Mouse (Mus musculus) c-Kit-positive CD71-positive TER-119-positive erythroid progenitor cells, embryonic 14.5 days (primary cell): Measurements from ENCODE around the gene Rbm17.
"Not testable (repeated sequence)": the region's sequence is repeated elsewhere in the genome, so short reads cannot be mapped to it uniquely, and the experiment has no call there.

ENCODE experiments used
- DNase-seq: peaks from one replicate; pipeline ENCODE4 v3.0.0-alpha.2; 2013; ENCODE audit warnings: low spot score

The Rbm17 gene

DNA sequence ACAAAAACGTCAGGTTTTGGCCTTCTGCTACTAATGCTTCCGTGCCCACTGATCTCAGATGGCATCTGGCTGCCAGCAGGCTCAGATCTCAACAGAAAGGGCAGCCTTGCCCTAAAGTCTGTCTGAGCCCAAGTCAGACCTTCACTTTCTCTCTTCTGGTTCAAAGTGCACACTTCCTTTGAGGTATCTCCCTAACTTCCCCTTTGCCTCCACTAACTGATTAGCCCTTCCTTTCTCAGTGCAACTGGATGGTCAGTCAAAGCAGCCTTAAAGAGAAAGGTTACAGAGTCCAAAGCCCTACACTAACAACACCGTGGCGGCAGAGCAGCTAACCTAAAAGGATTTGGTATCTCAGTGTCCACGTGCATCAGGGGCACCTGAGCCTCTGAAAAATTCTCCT is 59.6 kb downstream of the Rbm17 start:
- no peak for DNase-seq

- DNase-seq = no peak
These were observed 60.8 kb downstream of the Rbm17 start for GRCm38 (mm10) chr2:11543158-11543557.

DNA sequence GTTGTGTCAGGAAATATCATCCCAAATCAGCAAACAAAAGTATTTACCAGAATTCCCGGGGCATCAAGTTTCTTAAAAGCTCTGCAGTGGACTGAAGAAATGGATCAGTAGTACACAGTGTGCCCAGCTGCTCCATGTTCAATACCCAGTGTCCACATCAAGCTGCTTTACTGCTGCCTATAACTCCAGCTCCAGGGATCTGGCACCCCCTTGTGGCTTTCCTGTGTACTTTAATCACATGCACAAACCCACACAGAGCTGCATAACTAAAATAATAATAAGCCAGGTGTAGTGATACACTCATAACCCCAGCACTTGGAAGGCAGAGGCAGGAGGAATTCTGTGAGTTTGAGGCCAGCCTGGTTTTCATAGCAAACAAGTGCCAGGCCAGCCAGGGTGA is 61.3 kb downstream of the Rbm17 start:
- DNase-seq = peak; percentile 49

DNA sequence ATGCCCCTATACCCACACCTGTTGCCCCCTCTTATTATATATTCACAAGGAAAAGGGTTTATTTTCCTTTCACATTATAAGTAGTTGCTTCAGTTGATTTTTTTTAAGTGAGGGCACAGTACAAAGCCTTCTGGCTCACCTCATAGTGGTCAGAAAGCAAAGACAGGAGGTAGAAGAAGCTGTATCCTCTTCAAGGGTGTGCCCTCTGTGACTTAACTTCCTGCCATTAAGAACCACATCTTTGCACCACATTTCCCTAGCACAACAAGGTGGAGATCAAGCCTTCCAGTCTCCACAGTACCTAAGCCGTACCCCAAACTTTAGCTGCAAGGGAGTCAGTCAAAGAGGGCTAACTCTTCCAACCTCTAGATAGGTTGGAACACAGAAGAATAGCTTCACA is 61.8 kb downstream of the Rbm17 start:
- no peak for DNase-seq

DNA sequence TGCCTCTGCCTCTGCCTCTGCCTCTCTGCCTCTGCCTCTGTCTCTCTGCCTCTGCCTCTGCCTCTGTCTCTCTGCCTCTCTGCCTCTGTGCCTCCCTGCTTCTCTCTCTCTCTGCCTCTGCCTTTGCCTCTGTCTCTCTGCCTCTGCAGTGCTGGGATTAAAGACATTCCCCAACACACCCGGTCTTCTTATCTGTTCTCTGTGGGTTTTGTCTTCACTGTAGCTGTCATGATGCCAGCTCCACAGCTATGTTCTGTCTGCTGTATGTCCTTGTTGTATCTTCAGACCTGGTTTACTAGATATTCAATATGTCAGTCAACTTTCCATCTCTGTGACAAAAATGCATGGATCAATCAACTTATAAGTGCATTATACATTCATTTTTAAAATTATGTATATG is 62.4 kb downstream of the Rbm17 start:
- not testable (repeated sequence) for DNase-seq

- DNase-seq = no peak
These were observed 68.0 kb downstream of the Rbm17 start for GRCm38 (mm10) chr2:11535966-11536365.
